15 mouse cellular contexts compared by ENCODE assay signal in genomic region chr17:86035576-86035975, GRCm38 (mm10).
"Had no signal": no experiment of that assay in that cellular context is flagged by ENCODE, and none has a peak within 500 bp of the region (broad histone marks: within the 10 kb centered on the region; RNA-seq: fewer than 3 reads in every experiment).

No protein-coding gene starts in this region.

- DNase-seq: kidney, postnatal 10 days; layer of hippocampus, postnatal 36 days; liver; lung, adult 18-20 months; lung, postnatal 14 days; lung, postnatal 4 days; midbrain, embryonic 14.5 days; right cerebral cortex, postnatal 14 days; spleen, adult 18-20 months; thymus, postnatal 25 days had no signal

- H3K36me3 ChIP-seq: liver, embryonic 12.5 days; liver, embryonic 15.5 days; stomach, embryonic 15.5 days had no signal

- H3K4me1 ChIP-seq: liver, embryonic 12.5 days; liver, embryonic 15.5 days had no signal

- ATAC-seq: liver, embryonic 12.5 days had no signal

- H3K27ac ChIP-seq: left cerebral cortex, adult 2 months; liver, embryonic 12.5 days; liver, embryonic 15.5 days had no signal

- H3K27me3 ChIP-seq: liver, embryonic 12.5 days; liver, embryonic 15.5 days; stomach, embryonic 15.5 days had no signal

- H3K9ac ChIP-seq: liver, embryonic 12.5 days; liver, embryonic 15.5 days; stomach, embryonic 15.5 days had no signal

- H3K4me2 ChIP-seq: liver, embryonic 12.5 days; liver, embryonic 15.5 days; midbrain, embryonic 11.5 days; stomach, embryonic 15.5 days had no signal

- H3K9me3 ChIP-seq: liver, embryonic 12.5 days; liver, embryonic 15.5 days; stomach, embryonic 15.5 days had no signal

- H3K4me3 ChIP-seq: left cerebral cortex, adult 2 months; liver, embryonic 12.5 days; liver, embryonic 15.5 days; stomach, embryonic 15.5 days had no signal
